Mouse (Mus musculus) heart, embryonic 16.5 days (tissue): Measurements from ENCODE around the gene R3hdml. TPM values are rescaled to one million over a fixed set of nuclear protein-coding genes. Genes with fewer than 3 reads are reported as not detected.

ENCODE experiments used
- ATAC-seq: fragments of 200-750 bp; cut with Nextera tagmentation; replicated peaks from 2 replicates; pipeline ENCODE4 v1.8.0; 2017; ENCODE audit warnings: moderate number of reproducible peaks; ENCODE audit not compliant: insufficient read depth, low FRiP score; ENCODE audit errors: extremely low read depth
- H3K27ac ChIP-seq: fragments of 300-500 bp; sonication (generic); 2 replicates; pipeline ENCODE4 v1.5.1; 2014; ENCODE audit warnings: mild to moderate bottlenecking, low read length, control low read depth, moderate library complexity
- H3K27me3 ChIP-seq: fragments of 300-500 bp; sonication (generic); 2 replicates; pipeline ENCODE4 v1.6.1; 2014; ENCODE audit warnings: low read length, mixed read lengths; ENCODE audit not compliant: control insufficient read depth, insufficient read depth
- H3K36me3 ChIP-seq: fragments of 300-500 bp; sonication (generic); 2 replicates; pipeline ENCODE4 v1.6.1; 2014; ENCODE audit not compliant: control insufficient read depth, insufficient read depth
- H3K4me1 ChIP-seq: fragments of 300-500 bp; sonication (generic); 2 replicates; pipeline ENCODE4 v1.6.1; 2014; ENCODE audit warnings: low read length, mixed read lengths; ENCODE audit not compliant: control insufficient read depth, insufficient read depth
- H3K4me2 ChIP-seq: fragments of 300-500 bp; sonication (generic); 2 replicates; pipeline ENCODE4 v1.6.1; 2014; ENCODE audit warnings: low read depth, mild to moderate bottlenecking, control low read depth, low read length
- H3K4me3 ChIP-seq: fragments of 300-500 bp; sonication (generic); 2 replicates; pipeline ENCODE4 v1.5.1; 2014; ENCODE audit warnings: mild to moderate bottlenecking, control low read depth, low read length
- H3K9ac ChIP-seq: fragments of 300-500 bp; sonication (generic); 2 replicates; pipeline ENCODE4 v1.6.1; 2014; ENCODE audit warnings: low read length, control low read depth
- H3K9me3 ChIP-seq: fragments of 300-500 bp; sonication (generic); replicated peaks from 2 replicates; pipeline ENCODE4 v1.6.1; 2016; ENCODE audit warnings: low read length; ENCODE audit not compliant: control insufficient read depth
- WGBS: fragments of 180-500 bp; shearing (Covaris S2); extraction: QIAGEN DNeasy Blood & Tissue Kit; methylation state at CpG from one replicate; pipeline ENCODE4 v1.1.7; 2014; 5-methylcytosine and 5-hydroxymethylcytosine counted together
- polyA plus RNA-seq: library from polyadenylated mRNA; unstranded; fragments of >200 nt; fragmentation: Nextera tagmentation; extraction: Ambion mirVana; gene quantifications from 2 replicates; pipeline ENCODE4 v1.2.1, GENCODE M21; 2015

The R3hdml gene
- polyA plus RNA-seq, 1 experiment from 2014 or later = not detected

- H3K4me2 ChIP-seq = no peak overlapping the region
- 50% methylated on average over 5 of the region's 5 CpGs for WGBS
- no peaks in the 10 kb centered on the region for H3K27me3 ChIP-seq
- no peak overlapping the region for H3K9ac ChIP-seq
- no peak overlapping the region for H3K27ac ChIP-seq
- H3K4me3 ChIP-seq = no peak overlapping the region
- H3K4me1 ChIP-seq = no peaks in the 10 kb centered on the region
- no peaks in the 10 kb centered on the region for H3K36me3 ChIP-seq
- no peaks in the 10 kb centered on the region for H3K9me3 ChIP-seq
- no peak for ATAC-seq
Observed at GRCm38 (mm10) chr2:163489725-163490291, 2.3 kb upstream of the R3hdml start.

GRCm38 (mm10) chr2:163490656-163491055 is 1.5 kb upstream of the R3hdml start:
- Histone ChIP-seq H3K4me3 (no peak overlapping the region), H3K27ac (no peak overlapping the region), H3K4me1 (no peaks in the 10 kb centered on the region), H3K9ac (no peak overlapping the region), H3K27me3 (no peaks in the 10 kb centered on the region), H3K4me2 (no peak overlapping the region), H3K9me3 (no peaks in the 10 kb centered on the region), H3K36me3 (no peaks in the 10 kb centered on the region)
- 88% methylated on average over 17 of the region's 17 CpGs for WGBS
- no peak for ATAC-seq

GRCm38 (mm10) chr2:163491351-163491750 is 767 bp upstream of the R3hdml start:
- 52% methylated on average over 7 of the region's 7 CpGs for WGBS
- no peak for ATAC-seq

GRCm38 (mm10) chr2:163493031-163493430 is 913 bp downstream of the R3hdml start:
- H3K9ac ChIP-seq = no peak overlapping the region
- H3K4me3 ChIP-seq = no peak overlapping the region
- H3K4me2 ChIP-seq = no peak overlapping the region
- H3K36me3 ChIP-seq = no peaks in the 10 kb centered on the region
- H3K4me1 ChIP-seq = no peaks in the 10 kb centered on the region
- no peaks in the 10 kb centered on the region for H3K27me3 ChIP-seq
- ATAC-seq = no peak
- WGBS = 41% methylated on average over 5 of the region's 5 CpGs
- no peaks in the 10 kb centered on the region for H3K9me3 ChIP-seq
- no peak overlapping the region for H3K27ac ChIP-seq

More at GRCm38 (mm10) chr2:163491351-163491750, 767 bp upstream of the R3hdml start:
- H3K4me3 ChIP-seq = no peak overlapping the region
- H3K27ac ChIP-seq = no peak overlapping the region
- H3K36me3 ChIP-seq = no peaks in the 10 kb centered on the region
- H3K9me3 ChIP-seq = no peaks in the 10 kb centered on the region
- no peak overlapping the region for H3K9ac ChIP-seq
- H3K4me2 ChIP-seq = no peak overlapping the region
- H3K4me1 ChIP-seq = no peaks in the 10 kb centered on the region
- H3K27me3 ChIP-seq = no peaks in the 10 kb centered on the region

- WGBS = 21% methylated on average over 5 of the region's 5 CpGs
- H3K4me2 ChIP-seq = no peak overlapping the region
- ATAC-seq = no peak
- no peaks in the 10 kb centered on the region for H3K27me3 ChIP-seq
- H3K36me3 ChIP-seq = no peaks in the 10 kb centered on the region
- H3K9ac ChIP-seq = no peak overlapping the region
- no peak overlapping the region for H3K27ac ChIP-seq
- no peak overlapping the region for H3K4me3 ChIP-seq
- H3K4me1 ChIP-seq = no peaks in the 10 kb centered on the region
- no peaks in the 10 kb centered on the region for H3K9me3 ChIP-seq
Observed at GRCm38 (mm10) chr2:163493976-163494375, 1.9 kb downstream of the R3hdml start.

DNA sequence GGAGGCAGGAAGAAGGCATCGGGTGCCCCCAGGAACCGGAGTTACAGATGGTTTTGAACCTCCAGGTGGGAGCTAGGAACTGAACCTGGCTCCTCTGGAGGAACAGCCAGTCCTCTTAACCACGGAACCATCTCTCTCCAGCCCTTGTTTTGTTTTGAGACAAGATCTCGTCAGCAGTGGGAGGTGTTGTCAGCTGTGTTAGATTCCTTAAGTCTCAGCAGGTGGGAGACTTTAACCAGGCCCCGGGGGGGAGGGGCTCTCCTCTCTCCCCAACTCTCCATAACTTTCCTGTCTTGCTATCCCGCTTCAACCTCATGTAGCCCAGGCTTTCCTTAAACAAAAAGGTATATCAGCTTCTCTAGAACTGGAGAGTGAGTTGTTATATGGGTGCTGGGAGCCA is 2.3 kb downstream of the R3hdml start:
- Histone ChIP-seq H3K4me2 (no peak overlapping the region), H3K9ac (no peak overlapping the region), H3K27ac (no peak overlapping the region), H3K4me3 (no peak overlapping the region), H3K4me1 (no peaks in the 10 kb centered on the region), H3K36me3 (no peaks in the 10 kb centered on the region), H3K9me3 (no peaks in the 10 kb centered on the region), H3K27me3 (no peaks in the 10 kb centered on the region)
- ATAC-seq = no peak
- 26% methylated on average over 6 of the region's 6 CpGs for WGBS

DNA sequence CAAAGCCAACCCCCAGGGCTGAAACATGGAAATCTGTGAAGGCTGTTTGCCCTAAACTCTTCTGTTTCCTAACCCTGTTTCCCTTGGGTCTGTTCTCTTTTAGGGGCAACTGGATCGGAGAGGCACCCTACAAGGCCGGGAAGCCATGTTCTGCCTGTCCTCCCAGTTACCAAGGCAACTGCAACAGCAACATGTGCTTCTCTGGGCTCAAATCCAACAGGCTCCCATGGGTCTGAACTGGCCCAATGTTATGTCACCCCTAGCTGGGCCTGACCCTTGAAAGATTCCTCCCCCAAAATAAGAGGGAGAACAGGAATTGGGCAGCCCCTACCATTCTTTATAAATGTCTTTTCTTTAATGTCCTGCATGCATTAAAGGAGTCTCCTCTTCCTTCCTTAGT is 10.1 kb downstream of the R3hdml start:
- 57% methylated on average over 2 of the region's 2 CpGs for WGBS
- ATAC-seq = no peak
- Histone ChIP-seq H3K27me3 (no peaks in the 10 kb centered on the region), H3K4me2 (no peak overlapping the region), H3K4me1 (no peaks in the 10 kb centered on the region), H3K9me3 (no peaks in the 10 kb centered on the region), H3K27ac (no peak overlapping the region), H3K9ac (no peak overlapping the region), H3K36me3 (no peaks in the 10 kb centered on the region), H3K4me3 (no peak overlapping the region)

- H3K4me1 ChIP-seq = no peaks in the 10 kb centered on the region
- no peaks in the 10 kb centered on the region for H3K36me3 ChIP-seq
- H3K27me3 ChIP-seq = no peaks in the 10 kb centered on the region
- no peak for ATAC-seq
- 57% methylated on average over 7 of the region's 7 CpGs for WGBS
- no peak overlapping the region for H3K4me3 ChIP-seq
- no peak overlapping the region for H3K9ac ChIP-seq
- H3K27ac ChIP-seq = no peak overlapping the region
- H3K9me3 ChIP-seq = no peaks in the 10 kb centered on the region
- no peak overlapping the region for H3K4me2 ChIP-seq
Observed at GRCm38 (mm10) chr2:163503191-163503590, 11.1 kb downstream of the R3hdml start.

- Histone ChIP-seq H3K27ac (no peak within 1 kb of the TSS), H3K4me2 (no peak within 1 kb of the TSS), H3K36me3 (no peaks in the 10 kb centered on the region), H3K4me3 (no peak within 1 kb of the TSS), H3K9me3 (no peaks in the 10 kb centered on the region), H3K9ac (no peak within 1 kb of the TSS), H3K27me3 (no peaks in the 10 kb centered on the region), H3K4me1 (no peaks in the 10 kb centered on the region)
- ATAC-seq = no peak
- WGBS = 72% methylated on average over 10 of the region's 10 CpGs
Observed at GRCm38 (mm10) chr2:163506300-163507004, 14.3 kb downstream of the R3hdml start, which contains the start of gene Hnf4a. Gene Hnf4a (plus strand): TSS chr2:163506808.
